Mouse (Mus musculus): ENCODE results near the gene Arfgap2. TPM values are rescaled to one million over a fixed set of nuclear protein-coding genes. Genes with fewer than 3 reads are reported as not detected.

Gene Arfgap2
- polyA plus RNA-seq, 1 experiment from 2014 or later = 83.0 TPM

GRCm38 (mm10) chr2:91248366-91248765 is 16.4 kb upstream of the Arfgap2 start:
- Histone ChIP-seq H3K36me3 (no peaks in the 10 kb centered on the region), H3K27ac (replicated peaks) (no peak overlapping the region), H3K4me2 (replicated peaks) (no peak overlapping the region), H3K4me1 (no peaks in the 10 kb centered on the region), H3K27me3 (no peaks in the 10 kb centered on the region), H3K4me3 (replicated peaks) (no peak overlapping the region), H3K9me3 (replicated peaks) (no peaks in the 10 kb centered on the region), H3K9ac (no peak overlapping the region)
- no peak for ATAC-seq (ENCODE audit: insufficient number of reproducible peaks, low FRiP score, low TSS enrichment, low read depth)
- WGBS = 83% methylated on average over 4 of the region's 4 CpGs

- H3K27ac ChIP-seq (replicated peaks) = no peak overlapping the region
- H3K27me3 ChIP-seq = 0 out of 2 replicates have a peak, but pooled peaks cover 12% of the 10 kb centered on the region
- no peak overlapping the region for H3K4me3 ChIP-seq (replicated peaks)
- H3K4me2 ChIP-seq (replicated peaks) = no peak overlapping the region
- no peak for ATAC-seq (ENCODE audit: insufficient number of reproducible peaks, low FRiP score, low TSS enrichment, low read depth)
- no peaks in the 10 kb centered on the region for H3K36me3 ChIP-seq
- H3K9ac ChIP-seq = no peak overlapping the region
- peaks cover 18% of the 10 kb centered on the region for H3K4me1 ChIP-seq
- no peaks in the 10 kb centered on the region for H3K9me3 ChIP-seq (replicated peaks)
- 67% methylated on average over 4 of the region's 4 CpGs for WGBS
Observed at GRCm38 (mm10) chr2:91252001-91252400, 12.8 kb upstream of the Arfgap2 start.

DNA sequence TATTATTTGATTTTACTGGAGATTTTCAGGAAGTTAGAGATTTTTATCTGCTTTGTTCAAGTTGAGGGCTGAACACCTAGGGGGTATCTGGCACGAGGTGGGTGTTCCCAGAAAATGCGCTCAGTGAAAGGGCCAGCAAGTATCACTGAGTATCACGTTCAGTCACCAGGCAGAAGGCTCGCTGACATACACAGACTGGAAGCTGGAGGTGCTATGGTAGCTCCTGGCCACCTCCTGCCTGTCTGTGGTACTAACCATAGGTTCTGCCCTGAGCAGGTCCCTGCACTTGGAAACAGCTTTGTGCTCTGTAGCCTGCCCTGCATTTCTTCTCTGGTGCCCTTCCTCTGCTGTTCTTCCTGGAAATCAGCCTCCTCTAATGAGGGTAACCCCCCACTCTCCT is 12.3 kb upstream of the Arfgap2 start:
- H3K9me3 ChIP-seq (replicated peaks) = no peaks in the 10 kb centered on the region

GRCm38 (mm10) chr2:91254725-91255380 is 9.9 kb upstream of the Arfgap2 start:
- Histone ChIP-seq H3K4me1 (peaks cover 33% of the 10 kb centered on the region), H3K36me3 (no peaks in the 10 kb centered on the region), H3K27me3 (0 out of 2 replicates have a peak, but pooled peaks cover 12% of the 10 kb centered on the region), H3K4me2 (replicated peaks) (peak overlapping the region; percentile 93), H3K4me3 (replicated peaks) (peak overlapping the region; percentile 73; the same call in 1 of the 2 replicates), H3K9ac (no peak overlapping the region), H3K9me3 (replicated peaks) (no peaks in the 10 kb centered on the region), H3K27ac (replicated peaks) (no peak overlapping the region)
- no peak for ATAC-seq (ENCODE audit: insufficient number of reproducible peaks, low FRiP score, low TSS enrichment, low read depth)
- WGBS = 19% methylated on average over 8 of the region's 8 CpGs

More for the DNA sequence above, 12.3 kb upstream of the Arfgap2 start:
- Histone ChIP-seq H3K9ac (no peak overlapping the region), H3K4me3 (replicated peaks) (no peak overlapping the region), H3K4me1 (peaks cover 22% of the 10 kb centered on the region), H3K27me3 (0 out of 2 replicates have a peak, but pooled peaks cover 12% of the 10 kb centered on the region), H3K27ac (replicated peaks) (no peak overlapping the region), H3K4me2 (replicated peaks) (no peak overlapping the region), H3K36me3 (no peaks in the 10 kb centered on the region)
- 34% methylated on average over 4 of the region's 4 CpGs for WGBS
- no peak for ATAC-seq (ENCODE audit: insufficient number of reproducible peaks, low FRiP score, low TSS enrichment, low read depth)

GRCm38 (mm10) chr2:91255661-91256150 is 9.1 kb upstream of the Arfgap2 start, which contains the start of gene Pacsin3:
Gene Pacsin3, plus strand, starts transcription at chr2:91255954.
- WGBS = 2% methylated on average over 27 of the region's 27 CpGs
- H3K9ac ChIP-seq = peak within 1 kb of the TSS; percentile 33
- H3K27ac ChIP-seq (replicated peaks) = peak within 1 kb of the TSS; percentile 85
- ATAC-seq (ENCODE audit: insufficient number of reproducible peaks, low FRiP score, low TSS enrichment, low read depth) = no peak
- H3K9me3 ChIP-seq (replicated peaks) = no peaks in the 10 kb centered on the region
- H3K36me3 ChIP-seq = 0 out of 2 replicates have a peak, but pooled peaks cover 4% of the 10 kb centered on the region
- 0 out of 2 replicates have a peak, but pooled peaks cover 12% of the 10 kb centered on the region for H3K27me3 ChIP-seq
- H3K4me2 ChIP-seq (replicated peaks) = peak within 1 kb of the TSS; percentile 93
- H3K4me3 ChIP-seq (replicated peaks) = peak within 1 kb of the TSS; percentile 73
- H3K4me1 ChIP-seq = peaks cover 33% of the 10 kb centered on the region

- Histone ChIP-seq H3K27ac (replicated peaks) (peak overlapping the region; percentile 85), H3K36me3 (peaks cover 8% of the 10 kb centered on the region; the same call in 1 of the 2 replicates), H3K4me2 (replicated peaks) (peak overlapping the region; percentile 93), H3K4me1 (peaks cover 33% of the 10 kb centered on the region), H3K9ac (peak overlapping the region; percentile 33), H3K9me3 (replicated peaks) (no peaks in the 10 kb centered on the region), H3K4me3 (replicated peaks) (peak overlapping the region; percentile 73), H3K27me3 (0 out of 2 replicates have a peak, but pooled peaks cover 12% of the 10 kb centered on the region)
- peak; percentile 78 for ATAC-seq (ENCODE audit: insufficient number of reproducible peaks, low FRiP score, low TSS enrichment, low read depth)
- under 1% methylated on average over 52 of the region's 52 CpGs for WGBS
Observed at GRCm38 (mm10) chr2:91256256-91257125, 8.3 kb upstream of the Arfgap2 start.

DNA sequence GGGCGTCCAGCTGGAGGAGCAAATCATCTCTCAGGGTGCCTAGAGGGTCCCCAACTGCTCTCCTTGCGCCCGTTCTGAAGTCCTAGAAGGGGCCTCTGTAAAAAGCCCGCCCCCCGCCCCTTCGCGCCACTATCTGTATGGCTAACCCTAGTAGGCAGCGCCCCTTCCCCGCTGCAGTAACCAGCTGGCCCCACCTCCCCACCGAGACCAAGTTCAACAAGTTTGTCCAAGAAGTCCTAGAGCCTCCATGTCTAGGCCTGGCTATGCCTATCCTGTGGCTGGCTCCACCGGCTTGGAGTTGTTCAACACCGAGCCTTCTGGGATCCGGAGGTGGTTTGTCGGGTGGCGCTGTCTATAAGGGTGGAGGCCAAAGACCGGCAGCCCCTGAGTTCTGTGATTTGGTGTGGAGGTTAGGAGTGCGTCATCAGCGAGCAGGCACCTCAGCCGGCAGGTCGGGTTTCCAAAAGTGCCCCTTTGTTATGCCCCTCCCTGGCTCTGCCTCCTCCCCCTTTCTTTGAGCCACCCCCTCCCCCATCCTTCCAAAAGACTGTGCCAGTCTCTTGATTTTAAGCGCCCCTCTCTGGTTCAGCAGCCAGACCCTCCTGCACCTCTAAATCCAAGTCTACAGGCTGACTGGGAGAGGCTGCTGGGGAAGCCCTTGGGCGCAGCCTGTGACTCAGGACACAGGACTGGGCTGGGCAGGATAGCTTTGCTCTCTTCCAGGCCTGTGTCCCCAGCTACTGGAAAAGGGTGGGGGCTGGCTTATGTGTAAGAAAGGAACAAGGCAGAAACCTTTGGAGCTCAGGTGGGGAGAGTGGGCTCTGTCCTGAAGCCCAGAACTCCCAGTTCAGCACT is 7.4 kb upstream of the Arfgap2 start:
- Histone ChIP-seq H3K9ac (peak overlapping the region; percentile 33), H3K4me3 (replicated peaks) (peak overlapping the region; percentile 73), H3K27me3 (0 out of 2 replicates have a peak, but pooled peaks cover 12% of the 10 kb centered on the region), H3K27ac (replicated peaks) (peak overlapping the region; percentile 85), H3K36me3 (peaks cover 13% of the 10 kb centered on the region), H3K4me2 (replicated peaks) (peak overlapping the region; percentile 93), H3K9me3 (replicated peaks) (no peaks in the 10 kb centered on the region), H3K4me1 (peaks cover 33% of the 10 kb centered on the region)
- WGBS = 2% methylated on average over 22 of the region's 22 CpGs
- ATAC-seq (ENCODE audit: insufficient number of reproducible peaks, low FRiP score, low TSS enrichment, low read depth) = peak; percentile 79

DNA sequence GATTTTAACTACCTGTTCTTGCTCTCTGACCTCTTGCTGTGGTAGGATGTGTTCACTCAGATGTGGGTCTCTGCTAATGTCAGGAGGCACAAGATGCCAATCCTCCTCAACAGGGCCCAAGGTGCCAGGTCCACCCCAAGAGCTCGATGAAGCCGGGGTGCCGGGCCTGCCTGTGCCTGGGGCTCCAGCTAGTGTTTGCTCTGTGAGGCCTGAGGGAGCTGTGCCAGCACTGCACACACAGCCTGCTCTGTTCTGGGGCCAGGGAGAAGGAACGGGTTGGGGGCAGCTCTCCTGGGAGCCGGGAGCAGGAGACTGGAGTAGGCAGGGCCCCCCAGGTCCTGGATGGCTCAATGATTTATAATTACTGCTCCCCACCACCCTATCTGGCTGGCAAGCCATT is 6.7 kb upstream of the Arfgap2 start:
- H3K4me1 ChIP-seq = peaks cover 33% of the 10 kb centered on the region
- peak overlapping the region; percentile 73 for H3K4me3 ChIP-seq (replicated peaks)
- 0 out of 2 replicates have a peak, but pooled peaks cover 12% of the 10 kb centered on the region for H3K27me3 ChIP-seq
- H3K4me2 ChIP-seq (replicated peaks) = peak overlapping the region; percentile 93
- ATAC-seq (ENCODE audit: insufficient number of reproducible peaks, low FRiP score, low TSS enrichment, low read depth) = no peak
- peak overlapping the region; percentile 33 for H3K9ac ChIP-seq
- H3K36me3 ChIP-seq = peaks cover 20% of the 10 kb centered on the region
- no peaks in the 10 kb centered on the region for H3K9me3 ChIP-seq (replicated peaks)
- peak overlapping the region; percentile 85 for H3K27ac ChIP-seq (replicated peaks)
- 34% methylated on average over 5 of the region's 5 CpGs for WGBS

DNA sequence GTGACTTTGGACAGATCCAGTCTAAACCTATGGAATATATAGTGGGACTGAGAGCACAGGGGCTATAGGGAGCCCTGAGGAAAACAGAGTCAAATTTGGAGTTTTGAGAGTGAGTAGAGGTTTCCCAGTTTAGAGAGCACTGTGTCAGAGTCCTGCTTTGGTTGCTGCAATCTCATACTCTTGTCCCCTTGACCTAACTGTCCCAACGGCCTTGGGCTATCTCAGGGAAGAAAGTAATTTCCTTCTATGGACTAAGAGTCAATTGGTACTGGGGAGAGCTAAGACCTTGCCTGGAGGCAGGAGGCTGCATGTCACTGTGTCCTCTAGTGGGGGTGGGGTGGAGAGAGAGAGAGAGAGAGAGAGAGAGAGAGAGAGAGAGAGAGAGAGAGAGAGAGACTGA is 5.9 kb upstream of the Arfgap2 start:
- no peak overlapping the region for H3K9ac ChIP-seq
- H3K4me1 ChIP-seq = peaks cover 33% of the 10 kb centered on the region
- no peaks in the 10 kb centered on the region for H3K9me3 ChIP-seq (replicated peaks)
- WGBS = 38% methylated on average over 1 of the region's 1 CpGs
- no peak for ATAC-seq (ENCODE audit: insufficient number of reproducible peaks, low FRiP score, low TSS enrichment, low read depth)
- H3K27me3 ChIP-seq = 0 out of 2 replicates have a peak, but pooled peaks cover 12% of the 10 kb centered on the region
- no peak overlapping the region; the same call in 1 of the 2 replicates for H3K4me3 ChIP-seq (replicated peaks)
- peaks cover 27% of the 10 kb centered on the region for H3K36me3 ChIP-seq
- no peak overlapping the region for H3K27ac ChIP-seq (replicated peaks)
- peak overlapping the region; percentile 93; the same call in 1 of the 2 replicates for H3K4me2 ChIP-seq (replicated peaks)

- Histone ChIP-seq H3K4me1 (peaks cover 40% of the 10 kb centered on the region), H3K27me3 (0 out of 2 replicates have a peak, but pooled peaks cover 10% of the 10 kb centered on the region), H3K9ac (no peak overlapping the region), H3K36me3 (peaks cover 27% of the 10 kb centered on the region), H3K9me3 (replicated peaks) (no peaks in the 10 kb centered on the region), H3K27ac (replicated peaks) (no peak overlapping the region), H3K4me3 (replicated peaks) (no peak overlapping the region), H3K4me2 (replicated peaks) (no peak overlapping the region)
- WGBS = 92% methylated on average over 1 of the region's 1 CpGs
- ATAC-seq (ENCODE audit: insufficient number of reproducible peaks, low FRiP score, low TSS enrichment, low read depth) = no peak
Observed at GRCm38 (mm10) chr2:91259493-91259892, 5.3 kb upstream of the Arfgap2 start.
